Mouse (Mus musculus) heart, adult 9 months (tissue): Measurements from ENCODE around the gene Chchd4.
"Not testable (repeated sequence)": the region's sequence is repeated elsewhere in the genome, so short reads cannot be mapped to it uniquely, and the experiment has no call there.

Experiments used
- DNase-seq, 2 experiments: peaks; one replicate each; pipeline ENCODE4 v3.0.0; 2022; ENCODE audit warnings: low spot score in 2 of 2

Chchd4 gene

GRCm38 (mm10) chr6:91474441-91475190 lies 1.3 kb upstream of the Chchd4 start:
- no peak for DNase-seq

- DNase-seq, result no peak
Measured at GRCm38 (mm10) chr6:91473805-91474440, 577 bp upstream of the Chchd4 start.

- DNase-seq, result no peak
Measured at GRCm38 (mm10) chr6:91472319-91472718, 1.0 kb downstream of the Chchd4 start.

GRCm38 (mm10) chr6:91471427-91471826 lies 1.9 kb downstream of the Chchd4 start:
- DNase-seq, result not testable (repeated sequence)

- no peak for DNase-seq
Measured at GRCm38 (mm10) chr6:91470712-91471111, 2.6 kb downstream of the Chchd4 start.

- DNase-seq, result no peak
Measured at GRCm38 (mm10) chr6:91467106-91467505, 6.2 kb downstream of the Chchd4 start.

- no peak for DNase-seq
Measured at GRCm38 (mm10) chr6:91465756-91466155, 7.6 kb downstream of the Chchd4 start.

GRCm38 (mm10) chr6:91459471-91459870 lies 13.9 kb downstream of the Chchd4 start:
- no peak for DNase-seq

- no peak for DNase-seq
Measured at GRCm38 (mm10) chr6:91454546-91454945, 18.8 kb downstream of the Chchd4 start.

GRCm38 (mm10) chr6:91452056-91452455 lies 21.3 kb downstream of the Chchd4 start:
- DNase-seq, result no peak

GRCm38 (mm10) chr6:91449472-91450225 lies 23.7 kb downstream of the Chchd4 start:
- DNase-seq, result no peak

GRCm38 (mm10) chr6:91445316-91445715 lies 28.0 kb downstream of the Chchd4 start:
- no peak for DNase-seq

GRCm38 (mm10) chr6:91441145-91441662 lies 32.1 kb downstream of the Chchd4 start:
- DNase-seq, result no peak

GRCm38 (mm10) chr6:91440474-91441144 lies 32.7 kb downstream of the Chchd4 start:
- peak; percentile 89 to 95 for DNase-seq

GRCm38 (mm10) chr6:91424151-91424550 lies 49.2 kb downstream of the Chchd4 start:
- DNase-seq, result no peak

GRCm38 (mm10) chr6:91421629-91422028 lies 51.7 kb downstream of the Chchd4 start:
- no peak for DNase-seq

- DNase-seq, result no peak
Measured at GRCm38 (mm10) chr6:91417291-91417845, 56.0 kb downstream of the Chchd4 start.

- no peak for DNase-seq
Measured at GRCm38 (mm10) chr6:91416146-91416545, 57.2 kb downstream of the Chchd4 start.

GRCm38 (mm10) chr6:91414890-91415289 lies 58.5 kb downstream of the Chchd4 start:
- no peak for DNase-seq
